Mouse (Mus musculus): ENCODE data around the gene Plcd3. TPM values are rescaled to one million over a fixed set of nuclear protein-coding genes. Genes with fewer than 3 reads are reported as not detected.

Plcd3 gene
- polyA plus RNA-seq, 1 experiment = 20.6 TPM

GRCm38 (mm10) chr11:103080323-103081091 lies 21.0 kb downstream of the Plcd3 start:
- H3K27me3 ChIP-seq (ENCODE audit: control insufficient read depth, insufficient read depth, insufficient read length) = no peaks in the 10 kb centered on the region
- H3K4me2 ChIP-seq (ENCODE audit: low read depth) = no peak overlapping the region
- no peak for TF ChIP-seq MYOG (IDR thresholded peaks at IDR 0.05; ENCODE audit: control insufficient read depth in 1 of 3, insufficient read depth in 1 of 3, insufficient read length in 2 of 3, low read depth in 2 of 3)
- TF ChIP-seq SRF (IDR thresholded peaks at IDR 0.05; ENCODE audit: control insufficient read depth, insufficient read length, low read depth) = no peak
- no peak for TF ChIP-seq CEBPB (IDR thresholded peaks at IDR 0.05; ENCODE audit: insufficient read depth, poor library complexity, severe bottlenecking)
- TF ChIP-seq POLR2AphosphoS2 (IDR thresholded peaks at IDR 0.05; ENCODE audit: insufficient read length, low read depth) = no peak
- TF ChIP-seq REST (IDR thresholded peaks at IDR 0.05; ENCODE audit: insufficient read depth, insufficient read length) = no peak
- TF ChIP-seq TCF3 (IDR thresholded peaks at IDR 0.05; ENCODE audit: insufficient read length, low read depth) = no peak
- TF ChIP-seq USF1 (IDR thresholded peaks at IDR 0.05; ENCODE audit: low read depth) = no peak
- TF ChIP-seq POLR2A (IDR thresholded peaks at IDR 0.05; ENCODE audit: insufficient read length, low read depth) = no peak

GRCm38 (mm10) chr11:103078131-103078530 lies 23.3 kb downstream of the Plcd3 start:
- peaks cover 12% of the 10 kb centered on the region for H3K79me2 ChIP-seq (ENCODE audit: control insufficient read depth, insufficient read depth)
- no peak overlapping the region for H3K4me2 ChIP-seq (ENCODE audit: low read depth)
- peaks cover 32% of the 10 kb centered on the region for H3K36me3 ChIP-seq (ENCODE audit: control insufficient read depth, insufficient read depth)
- no peak overlapping the region for H3ac ChIP-seq (ENCODE audit: control insufficient read depth, insufficient read length)
- no peak overlapping the region for H3K4me3 ChIP-seq
- H3K27me3 ChIP-seq (ENCODE audit: control insufficient read depth, insufficient read depth, insufficient read length) = no peaks in the 10 kb centered on the region
- TF ChIP-seq CEBPB (IDR thresholded peaks at IDR 0.05; ENCODE audit: insufficient read depth, poor library complexity, severe bottlenecking) (no peak), TCF3 (IDR thresholded peaks at IDR 0.05; ENCODE audit: insufficient read length, low read depth) (no peak), SRF (IDR thresholded peaks at IDR 0.05; ENCODE audit: control insufficient read depth, insufficient read length, low read depth) (no peak), POLR2AphosphoS2 (IDR thresholded peaks at IDR 0.05; ENCODE audit: insufficient read length, low read depth) (no peak), E2F4 (IDR thresholded peaks at IDR 0.05; ENCODE audit: insufficient read depth) (no peak), MYOG (IDR thresholded peaks at IDR 0.05; ENCODE audit: control insufficient read depth in 1 of 3, insufficient read depth in 1 of 3, insufficient read length in 2 of 3, low read depth in 2 of 3) (no peak), USF1 (IDR thresholded peaks at IDR 0.05; ENCODE audit: low read depth) (no peak), MYOD1 (IDR thresholded peaks at IDR 0.05; ENCODE audit: control insufficient read depth in 1 of 3, insufficient read length in 2 of 3, low read depth in 2 of 3) (no peak), POLR2A (IDR thresholded peaks at IDR 0.05; ENCODE audit: insufficient read length, low read depth) (no peak), MAX (IDR thresholded peaks at IDR 0.05; ENCODE audit: low read depth) (no peak), TCF12 (IDR thresholded peaks at IDR 0.05; ENCODE audit: insufficient read depth, poor library complexity, severe bottlenecking) (no peak), REST (IDR thresholded peaks at IDR 0.05; ENCODE audit: insufficient read depth, insufficient read length) (no peak)

More at GRCm38 (mm10) chr11:103080323-103081091, 21.0 kb downstream of the Plcd3 start:
- no peak overlapping the region for H3K4me3 ChIP-seq
- H3K36me3 ChIP-seq (ENCODE audit: control insufficient read depth, insufficient read depth) = peaks cover 27% of the 10 kb centered on the region
- H3K79me2 ChIP-seq (ENCODE audit: control insufficient read depth, insufficient read depth) = peaks cover 14% of the 10 kb centered on the region
- no peak overlapping the region for H3ac ChIP-seq (ENCODE audit: control insufficient read depth, insufficient read length)

GRCm38 (mm10) chr11:103076581-103076980 lies 24.9 kb downstream of the Plcd3 start:
- H3K36me3 ChIP-seq (ENCODE audit: control insufficient read depth, insufficient read depth) = peaks cover 32% of the 10 kb centered on the region
- TF ChIP-seq REST (IDR thresholded peaks at IDR 0.05; ENCODE audit: insufficient read depth, insufficient read length) = no peak
- TF ChIP-seq E2F4 (IDR thresholded peaks at IDR 0.05; ENCODE audit: insufficient read depth) = no peak
- TF ChIP-seq TCF3 (IDR thresholded peaks at IDR 0.05; ENCODE audit: insufficient read length, low read depth) = no peak
- TF ChIP-seq SRF (IDR thresholded peaks at IDR 0.05; ENCODE audit: control insufficient read depth, insufficient read length, low read depth) = no peak
- TF ChIP-seq TCF12 (IDR thresholded peaks at IDR 0.05; ENCODE audit: insufficient read depth, poor library complexity, severe bottlenecking) = no peak
- no peak for TF ChIP-seq MYOG (IDR thresholded peaks at IDR 0.05; ENCODE audit: control insufficient read depth in 1 of 3, insufficient read depth in 1 of 3, insufficient read length in 2 of 3, low read depth in 2 of 3)
- no peak for TF ChIP-seq CEBPB (IDR thresholded peaks at IDR 0.05; ENCODE audit: insufficient read depth, poor library complexity, severe bottlenecking)
- TF ChIP-seq MYOD1 (IDR thresholded peaks at IDR 0.05; ENCODE audit: control insufficient read depth in 1 of 3, insufficient read length in 2 of 3, low read depth in 2 of 3) = no peak
- TF ChIP-seq POLR2A (IDR thresholded peaks at IDR 0.05; ENCODE audit: insufficient read length, low read depth) = no peak
- TF ChIP-seq POLR2AphosphoS2 (IDR thresholded peaks at IDR 0.05; ENCODE audit: insufficient read length, low read depth) = no peak
- no peak for TF ChIP-seq MAX (IDR thresholded peaks at IDR 0.05; ENCODE audit: low read depth)
- no peak for TF ChIP-seq USF1 (IDR thresholded peaks at IDR 0.05; ENCODE audit: low read depth)
- H3K79me2 ChIP-seq (ENCODE audit: control insufficient read depth, insufficient read depth) = no peaks in the 10 kb centered on the region

GRCm38 (mm10) chr11:103076010-103076409 lies 25.4 kb downstream of the Plcd3 start:
- Histone ChIP-seq H3K79me2 (ENCODE audit: control insufficient read depth, insufficient read depth) (no peaks in the 10 kb centered on the region), H3K36me3 (ENCODE audit: control insufficient read depth, insufficient read depth) (peaks cover 37% of the 10 kb centered on the region), H3K27me3 (ENCODE audit: control insufficient read depth, insufficient read depth, insufficient read length) (no peaks in the 10 kb centered on the region), H3K4me3 (no peak overlapping the region), H3ac (ENCODE audit: control insufficient read depth, insufficient read length) (no peak overlapping the region), H3K4me2 (ENCODE audit: low read depth) (no peak overlapping the region)
- TF ChIP-seq TCF12 (IDR thresholded peaks at IDR 0.05; ENCODE audit: insufficient read depth, poor library complexity, severe bottlenecking) (no peak), POLR2A (IDR thresholded peaks at IDR 0.05; ENCODE audit: insufficient read length, low read depth) (no peak), MYOD1 (IDR thresholded peaks at IDR 0.05; ENCODE audit: control insufficient read depth in 1 of 3, insufficient read length in 2 of 3, low read depth in 2 of 3) (no peak), POLR2AphosphoS2 (IDR thresholded peaks at IDR 0.05; ENCODE audit: insufficient read length, low read depth) (no peak), MYOG (IDR thresholded peaks at IDR 0.05; ENCODE audit: control insufficient read depth in 1 of 3, insufficient read depth in 1 of 3, insufficient read length in 2 of 3, low read depth in 2 of 3) (no peak), REST (IDR thresholded peaks at IDR 0.05; ENCODE audit: insufficient read depth, insufficient read length) (no peak), USF1 (IDR thresholded peaks at IDR 0.05; ENCODE audit: low read depth) (no peak), CEBPB (IDR thresholded peaks at IDR 0.05; ENCODE audit: insufficient read depth, poor library complexity, severe bottlenecking) (no peak), MAX (IDR thresholded peaks at IDR 0.05; ENCODE audit: low read depth) (no peak), E2F4 (IDR thresholded peaks at IDR 0.05; ENCODE audit: insufficient read depth) (no peak), TCF3 (IDR thresholded peaks at IDR 0.05; ENCODE audit: insufficient read length, low read depth) (no peak), SRF (IDR thresholded peaks at IDR 0.05; ENCODE audit: control insufficient read depth, insufficient read length, low read depth) (no peak)

More at GRCm38 (mm10) chr11:103076581-103076980, 24.9 kb downstream of the Plcd3 start:
- Histone ChIP-seq H3ac (ENCODE audit: control insufficient read depth, insufficient read length) (no peak overlapping the region), H3K4me2 (ENCODE audit: low read depth) (no peak overlapping the region), H3K27me3 (ENCODE audit: control insufficient read depth, insufficient read depth, insufficient read length) (no peaks in the 10 kb centered on the region), H3K4me3 (no peak overlapping the region)

All from myocyte (in vitro differentiated cells).